Mouse (Mus musculus) megakaryocyte, embryonic 14.5 days (primary cell): ENCODE data around the gene Sell. TPM values are rescaled to one million over a fixed set of nuclear protein-coding genes. Genes with fewer than 3 reads are reported as not detected.
"Not testable (repeated sequence)": the region's sequence is repeated elsewhere in the genome, so short reads cannot be mapped to it uniquely, and the experiment has no call there.

Experiments used
- H3K27me3 ChIP-seq: replicated peaks from 2 replicates; pipeline ENCODE3; 2012; ENCODE audit warnings: inconsistent platforms
- H3K36me3 ChIP-seq: replicated peaks from 2 replicates; pipeline ENCODE3; 2012; ENCODE audit warnings: low read length, inconsistent platforms, mixed read lengths
- H3K4me1 ChIP-seq: 2 replicates; pipeline ENCODE4 v1.6.1; 2012; ENCODE audit warnings: inconsistent platforms
- H3K4me3 ChIP-seq: replicated peaks from 2 replicates; pipeline ENCODE3; 2012; ENCODE audit warnings: moderate library complexity, mild to moderate bottlenecking, inconsistent platforms
- H3K9me3 ChIP-seq: 2 replicates; pipeline ENCODE4 v1.6.1; 2012; ENCODE audit warnings: inconsistent platforms
- FLI1 ChIP-seq: IDR thresholded peaks from 2 replicates; pipeline ENCODE4 v1.6.1; 2012; ENCODE audit warnings: low read length, inconsistent platforms, mixed read lengths
- GATA1 ChIP-seq: IDR thresholded peaks from 3 replicates; pipeline ENCODE4 v1.6.1; 2012; ENCODE audit warnings: mixed read lengths, low read length, inconsistent platforms, borderline replicate concordance
- polyA plus RNA-seq: library from polyadenylated mRNA; stranded (reverse); fragments of >175 nt; gene quantifications from 2 replicates; pipeline ENCODE4 v1.2.3, GENCODE M21; 2012; ENCODE audit warnings: low replicate concordance; ENCODE audit not compliant: insufficient read depth

The Sell gene
- 1.9 TPM in 1 of 2 replicates, not detected in the other for polyA plus RNA-seq

DNA sequence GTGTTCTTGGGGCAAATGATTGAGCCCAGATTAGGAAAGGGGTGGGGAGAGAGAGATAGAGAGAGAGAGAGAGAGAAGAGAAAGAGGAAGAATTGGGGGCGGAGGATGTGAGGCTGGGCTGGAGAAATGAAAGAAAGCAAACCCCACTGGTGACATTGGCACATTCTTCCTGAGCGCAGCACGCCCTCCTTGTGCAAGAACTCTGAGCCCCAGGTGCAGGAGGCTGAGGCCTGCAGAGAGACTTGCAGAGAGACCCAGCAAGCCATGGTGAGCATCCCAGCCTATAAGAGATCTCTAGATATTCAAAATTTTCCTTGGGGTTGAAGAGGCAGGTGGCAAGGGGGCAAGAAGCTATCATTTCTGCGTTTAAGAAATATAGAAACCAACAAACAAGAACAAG, at the start of gene Sell:
Gene Sell, plus strand, starts transcription at position 58 of the 400 bp plus-strand sequence.
- Histone ChIP-seq H3K4me3 (peak within 1 kb of the TSS; percentile 78), H3K9me3 (no peaks in the 10 kb centered on the region)
- TF ChIP-seq GATA1, result no peak
- no peak for TF ChIP-seq FLI1

DNA sequence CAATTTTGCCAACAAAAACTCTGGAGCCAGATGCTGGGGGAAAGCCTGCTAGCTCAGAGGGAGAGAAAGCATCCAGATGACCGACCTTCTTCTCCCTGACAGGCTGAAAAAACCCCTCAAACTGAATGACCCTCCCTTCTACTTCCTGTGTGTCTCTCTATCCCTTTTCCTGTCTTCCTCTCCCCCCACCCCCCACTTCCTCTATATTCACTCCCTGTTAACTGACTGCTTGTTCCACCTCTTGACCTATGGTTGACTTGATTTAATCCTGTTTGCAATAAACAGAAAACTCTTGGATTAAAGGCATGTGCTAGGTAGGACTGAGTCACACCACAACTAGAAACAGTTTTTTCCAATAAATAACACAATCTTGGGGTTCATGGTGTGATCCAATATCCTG, 47.2 kb upstream of the Sell start:
- peaks cover 37% of the 10 kb centered on the region for H3K4me1 ChIP-seq
- no peak for TF ChIP-seq FLI1
- TF ChIP-seq GATA1, result no peak

More for the DNA sequence above, at the start of gene Sell:
- H3K4me1 ChIP-seq, result peaks cover 75% of the 10 kb centered on the region
- H3K36me3 ChIP-seq, result peaks cover 3% of the 10 kb centered on the region
- H3K27me3 ChIP-seq, result no peaks in the 10 kb centered on the region

DNA sequence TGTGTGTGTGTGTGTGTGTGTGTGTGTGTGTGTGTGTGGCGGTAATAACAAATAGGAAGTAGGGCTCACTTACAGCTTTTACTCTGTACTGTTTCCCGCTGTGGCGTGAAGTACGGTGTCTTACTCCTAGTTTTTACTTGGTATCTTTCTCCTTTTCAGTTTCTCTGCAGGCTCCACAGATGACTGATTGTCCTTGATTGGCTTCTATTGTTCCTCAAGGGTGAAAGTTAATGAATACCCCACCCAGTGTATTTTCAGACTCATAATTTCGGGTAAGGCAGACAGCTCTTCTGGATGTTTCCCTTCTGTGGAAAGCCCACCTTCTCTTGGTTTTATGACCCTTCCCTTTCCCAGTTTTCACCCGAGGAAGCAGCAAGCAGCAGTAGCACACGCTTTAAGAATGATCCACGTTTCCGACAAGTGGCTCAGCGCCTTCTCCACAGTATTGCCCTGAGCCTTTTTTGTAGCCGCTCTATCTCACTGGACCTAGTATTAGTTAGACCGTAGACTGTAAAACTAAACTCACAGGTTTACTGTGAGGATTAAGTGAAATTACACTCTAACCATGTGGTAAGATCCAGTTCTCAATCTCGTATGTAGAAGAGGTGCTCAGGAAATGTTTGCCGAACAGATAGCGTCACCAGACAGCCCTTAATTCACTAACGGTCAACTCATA, 43.4 kb upstream of the Sell start:
- TF ChIP-seq GATA1, result no peak
- TF ChIP-seq FLI1, result no peak
- Histone ChIP-seq H3K9me3 (no peaks in the 10 kb centered on the region), H3K4me3 (no peak overlapping the region), H3K4me1 (peaks cover 21% of the 10 kb centered on the region), H3K36me3 (no peaks in the 10 kb centered on the region), H3K27me3 (no peaks in the 10 kb centered on the region)

More for the DNA sequence above, 47.2 kb upstream of the Sell start:
- H3K4me3 ChIP-seq, result no peak overlapping the region
- peaks cover 5% of the 10 kb centered on the region; the same call in 1 of the 2 replicates for H3K9me3 ChIP-seq
- no peaks in the 10 kb centered on the region for H3K36me3 ChIP-seq
- no peaks in the 10 kb centered on the region for H3K27me3 ChIP-seq

DNA sequence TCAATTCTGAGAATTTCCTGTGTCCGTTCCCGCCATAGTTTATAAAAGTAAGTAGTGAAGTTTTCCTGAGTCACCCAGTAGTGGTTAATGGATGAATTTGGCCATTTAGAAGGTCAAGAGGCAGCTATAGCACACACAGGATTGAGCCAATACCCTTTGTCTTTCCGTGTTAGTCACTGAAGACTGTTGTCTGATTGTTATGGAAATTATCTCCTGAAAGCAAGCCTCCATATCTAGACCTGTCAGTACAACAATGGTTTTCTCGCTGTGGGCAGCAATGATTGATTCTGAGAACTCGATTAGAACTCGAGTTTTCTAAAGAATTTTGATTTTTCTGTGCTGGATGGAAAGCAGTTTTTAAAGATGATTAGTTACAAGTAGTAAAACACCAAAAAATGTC, 42.0 kb upstream of the Sell start:
- H3K4me1 ChIP-seq, result peaks cover 12% of the 10 kb centered on the region
- no peaks in the 10 kb centered on the region for H3K36me3 ChIP-seq
- H3K9me3 ChIP-seq, result no peaks in the 10 kb centered on the region
- no peaks in the 10 kb centered on the region for H3K27me3 ChIP-seq
- H3K4me3 ChIP-seq, result no peak overlapping the region
- no peak for TF ChIP-seq GATA1
- TF ChIP-seq FLI1, result no peak

DNA sequence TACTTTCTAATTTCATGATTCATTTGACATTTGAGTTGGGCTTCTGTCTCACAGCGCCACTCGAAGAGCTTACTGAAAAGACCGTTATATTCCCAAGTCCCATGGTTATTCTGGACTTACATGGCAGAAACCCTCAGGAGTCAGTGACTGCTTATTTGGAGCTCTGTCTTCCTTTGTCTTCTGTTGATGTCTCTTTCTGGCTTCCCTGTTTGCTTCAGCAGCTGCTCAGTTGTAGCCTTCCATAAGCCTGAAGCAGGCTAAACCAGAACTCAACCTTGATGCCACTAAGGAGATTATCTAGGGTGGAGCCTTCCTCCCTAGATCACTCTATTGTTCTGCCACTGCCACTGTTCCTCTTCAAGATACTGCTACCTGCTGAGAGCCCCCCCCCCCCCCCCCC, 41.0 kb upstream of the Sell start:
- not testable (repeated sequence) for H3K27me3 ChIP-seq, H3K9me3 ChIP-seq, H3K4me1 ChIP-seq, H3K4me3 ChIP-seq, H3K36me3 ChIP-seq

DNA sequence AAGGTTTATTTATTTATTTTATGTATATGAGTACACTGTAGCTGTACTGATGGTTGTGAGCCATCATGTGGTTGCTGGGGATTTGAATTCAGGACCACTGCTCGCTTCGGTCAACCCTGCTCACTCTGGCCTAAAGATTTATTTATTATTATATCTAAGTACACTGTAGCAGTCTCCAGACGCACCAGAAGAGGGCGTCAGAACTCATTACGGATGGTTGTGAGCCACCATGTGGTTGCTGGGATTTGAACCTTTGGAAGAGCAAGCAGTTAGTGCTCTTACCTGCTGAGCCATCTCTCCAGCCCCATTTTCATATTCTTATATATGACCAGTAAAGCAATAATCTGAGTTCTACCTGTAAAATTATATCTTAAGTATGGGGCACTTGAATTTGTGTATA, 39.7 kb upstream of the Sell start:
- H3K4me1 ChIP-seq, H3K4me3 ChIP-seq, H3K36me3 ChIP-seq, H3K27me3 ChIP-seq: not testable (repeated sequence)
- H3K9me3 ChIP-seq, result peaks cover 11% of the 10 kb centered on the region

DNA sequence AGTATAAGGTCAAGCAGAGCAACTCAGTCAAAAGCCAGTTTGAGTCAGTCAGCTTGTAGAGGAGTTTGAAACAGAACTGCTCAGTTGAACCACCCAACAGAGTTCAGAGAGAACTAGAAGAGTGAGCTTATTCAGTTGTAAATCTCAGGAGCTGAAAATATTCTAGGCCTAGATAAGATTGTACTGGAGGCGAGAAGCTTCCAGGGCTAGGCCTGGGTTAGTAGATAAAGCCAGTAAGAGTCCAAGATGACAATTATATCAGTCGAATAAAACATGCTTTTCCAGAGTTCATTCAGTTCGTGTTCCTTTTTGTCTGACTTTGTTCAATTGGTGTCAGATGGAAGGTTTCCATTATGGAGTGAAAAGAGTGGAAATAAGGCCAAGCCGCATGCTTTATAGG, 36.1 kb upstream of the Sell start:
- Histone ChIP-seq H3K4me3 (no peak overlapping the region), H3K4me1 (peaks cover under 1% of the 10 kb centered on the region; the same call in 1 of the 2 replicates), H3K27me3 (no peaks in the 10 kb centered on the region), H3K9me3 (peaks cover 22% of the 10 kb centered on the region), H3K36me3 (peaks cover 4% of the 10 kb centered on the region)
- TF ChIP-seq FLI1 (no peak), GATA1 (no peak)

DNA sequence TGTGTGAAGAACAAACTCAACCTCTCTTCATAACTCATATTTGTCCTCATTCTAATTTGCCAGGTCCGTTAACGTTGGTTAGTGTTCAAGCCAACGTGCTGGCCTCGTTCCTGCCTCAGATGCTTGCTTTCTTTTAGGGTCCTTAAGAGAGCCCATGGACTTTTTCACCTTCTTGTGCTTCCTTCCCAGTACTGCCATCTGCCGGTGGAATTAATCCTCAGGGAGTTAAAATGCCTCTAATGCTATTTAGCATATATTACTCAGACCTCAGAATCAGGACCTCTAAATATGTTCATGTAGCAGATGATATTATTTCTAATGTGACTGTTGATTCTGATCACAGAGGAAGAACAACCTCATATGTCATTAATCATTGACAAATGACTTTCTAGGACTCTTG, 34.4 kb upstream of the Sell start:
- Histone ChIP-seq H3K27me3 (no peaks in the 10 kb centered on the region), H3K4me1 (peaks cover 4% of the 10 kb centered on the region; the same call in 1 of the 2 replicates), H3K4me3 (no peak overlapping the region), H3K36me3 (peaks cover 4% of the 10 kb centered on the region), H3K9me3 (peaks cover 22% of the 10 kb centered on the region)
- TF ChIP-seq FLI1 (no peak), GATA1 (no peak)

DNA sequence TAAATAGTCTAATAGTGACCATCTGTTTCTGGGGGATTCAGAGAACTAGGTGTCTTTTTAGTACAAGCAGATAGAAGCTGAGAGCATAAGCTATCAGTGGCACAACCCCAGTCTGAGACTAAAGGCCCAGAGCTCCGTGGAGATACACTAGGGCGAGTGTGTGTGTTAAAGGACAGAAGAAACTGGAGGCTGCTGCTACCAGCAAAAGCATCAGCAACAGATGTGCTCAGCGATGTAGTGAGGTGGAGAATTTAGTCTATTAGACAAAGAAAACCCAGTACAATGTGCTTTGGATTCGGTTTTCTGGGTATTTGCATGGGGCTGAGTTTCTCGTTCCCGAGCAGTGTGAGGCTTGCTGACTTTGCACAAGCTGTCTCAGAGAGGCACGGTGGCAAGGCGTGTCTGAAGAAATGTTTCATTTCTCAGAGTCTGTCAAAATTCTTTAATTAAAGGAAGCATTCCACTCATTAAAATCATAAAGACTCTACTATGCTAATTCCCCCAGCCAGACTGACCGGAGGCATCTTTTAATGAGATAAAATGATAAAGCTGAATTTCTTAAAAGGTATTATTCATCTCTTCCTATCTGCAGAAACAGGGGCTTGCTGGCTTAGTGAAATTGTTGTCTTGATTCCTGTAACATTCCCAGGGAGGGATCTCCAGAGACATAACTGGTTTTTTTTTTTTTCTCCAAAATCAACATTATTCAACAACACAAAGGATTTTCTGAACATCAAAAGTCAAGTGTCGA, 21.2 kb upstream of the Sell start:
- Histone ChIP-seq H3K9me3 (no peaks in the 10 kb centered on the region), H3K4me3 (no peak overlapping the region), H3K4me1 (peaks cover 12% of the 10 kb centered on the region), H3K36me3 (no peaks in the 10 kb centered on the region), H3K27me3 (peaks cover 6% of the 10 kb centered on the region)
- TF ChIP-seq GATA1 (no peak), FLI1 (no peak)

DNA sequence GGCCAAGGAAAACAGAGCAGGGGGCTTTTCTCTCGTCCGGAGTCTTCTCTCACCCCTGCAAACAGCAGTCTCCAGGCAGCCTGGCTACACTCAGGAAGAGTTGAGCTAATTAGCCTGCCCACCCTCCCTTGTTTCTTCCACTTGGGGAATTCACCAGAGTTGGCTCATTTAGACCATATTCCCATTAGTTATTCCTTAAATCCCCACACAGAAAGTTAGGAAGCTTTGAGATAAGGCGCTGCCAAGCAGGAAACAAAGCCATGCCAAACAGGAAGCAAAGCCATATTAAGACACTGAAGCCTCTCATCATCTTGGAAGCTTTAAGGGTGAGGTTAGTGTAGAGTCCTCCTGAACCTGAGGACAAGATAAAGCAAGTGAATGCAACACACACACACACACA, 18.2 kb upstream of the Sell start:
- no peak overlapping the region for H3K4me3 ChIP-seq
- no peaks in the 10 kb centered on the region for H3K9me3 ChIP-seq
- TF ChIP-seq FLI1 (no peak), GATA1 (no peak)
- peaks cover 21% of the 10 kb centered on the region for H3K4me1 ChIP-seq
- H3K36me3 ChIP-seq, result no peaks in the 10 kb centered on the region
- peaks cover 8% of the 10 kb centered on the region for H3K27me3 ChIP-seq
